Mouse (Mus musculus) lung, adult 18-20 months (tissue): ENCODE data around the gene Nup188.

Source experiments
- DNase-seq, 2 experiments: peaks; one replicate each; pipeline ENCODE4 v3.0.0; 2022; ENCODE audit warnings: mixed read lengths in 2 of 2

Gene Nup188

DNA sequence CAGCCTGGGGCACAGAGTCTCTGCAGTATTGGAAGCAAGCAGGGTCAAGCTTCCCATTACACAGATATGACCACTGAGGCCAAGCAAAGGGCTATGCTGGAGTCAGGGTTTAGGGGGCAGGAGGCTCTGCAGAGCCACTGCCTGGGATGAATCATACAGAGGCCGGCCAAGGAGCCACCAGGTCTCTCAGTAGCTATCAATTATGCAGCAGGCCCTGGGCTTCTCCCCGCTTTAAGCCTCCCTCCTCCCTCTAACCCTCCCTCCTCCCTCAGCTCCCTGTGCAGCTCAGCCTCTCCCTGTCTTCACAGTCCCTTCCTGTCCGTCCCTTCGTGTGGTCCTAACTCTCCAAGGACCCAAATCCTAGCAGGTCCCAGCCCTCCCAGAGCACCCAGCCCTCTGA lies 70.1 kb downstream of the Nup188 start:
- DNase-seq, result no peak

DNA sequence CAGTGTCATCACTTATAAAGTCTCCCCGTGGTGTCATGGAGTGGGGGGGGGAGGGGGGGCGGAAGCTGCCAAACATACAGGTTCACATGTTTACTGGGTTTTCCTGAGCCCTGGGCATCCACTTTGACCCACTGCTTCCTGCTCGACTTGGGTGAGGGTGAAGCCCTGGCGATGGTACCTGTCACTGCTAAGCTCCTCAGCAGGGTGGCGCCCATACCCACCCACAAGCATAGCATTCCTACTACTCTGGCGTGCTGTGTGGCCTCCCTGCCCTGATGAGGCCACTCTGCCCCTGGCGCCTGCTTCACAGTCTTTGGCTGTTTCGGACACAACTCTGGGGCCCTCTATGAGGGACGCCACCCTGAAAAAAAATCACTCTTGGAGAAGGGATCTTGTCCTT lies 70.7 kb downstream of the Nup188 start:
- DNase-seq, result no peak

DNA sequence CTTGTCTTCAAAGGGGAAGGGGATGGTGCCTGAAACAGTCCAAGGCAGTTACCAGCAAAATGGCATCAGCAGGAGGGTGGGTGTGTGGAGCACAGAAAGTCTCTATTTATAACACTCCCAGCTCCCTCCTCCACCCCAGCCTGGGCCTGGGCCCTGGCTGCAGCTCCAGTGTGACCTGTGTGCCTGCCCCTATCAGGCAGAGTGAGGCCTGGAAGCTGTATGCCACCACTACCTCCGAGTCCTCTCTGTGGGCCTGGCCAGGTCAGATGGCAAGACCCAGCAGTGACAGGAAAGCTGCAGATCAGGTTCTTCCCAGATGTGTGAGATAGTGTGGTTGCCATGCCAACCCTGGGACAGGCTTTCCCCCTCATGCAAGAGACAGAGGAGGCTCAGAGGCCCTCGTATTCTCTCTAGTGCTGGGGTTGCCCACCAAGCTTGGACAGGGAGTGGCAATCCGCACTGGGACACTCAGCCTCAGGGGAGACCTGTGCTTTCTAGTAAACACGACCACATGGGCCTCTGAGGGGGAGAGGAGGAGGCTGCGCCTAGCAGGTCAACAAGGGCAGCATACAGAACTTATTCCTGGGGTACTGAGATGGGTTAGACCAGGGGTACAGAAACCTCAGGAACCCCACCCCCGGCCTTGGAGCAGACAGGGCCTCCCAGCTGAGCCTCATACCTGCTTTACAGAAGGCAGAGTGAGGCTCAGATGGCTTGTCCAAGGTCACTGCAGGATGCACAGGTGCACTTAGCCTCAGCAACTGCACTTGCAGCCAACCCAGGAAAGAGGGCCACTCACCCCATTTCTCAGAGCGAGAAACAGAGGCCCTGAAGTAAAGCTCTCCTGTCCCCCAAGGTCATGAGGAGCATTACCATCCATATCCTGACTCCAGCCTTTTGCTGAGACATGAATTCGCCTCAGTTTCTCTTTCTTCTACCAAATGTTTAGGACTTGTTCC lies 71.6 kb downstream of the Nup188 start:
- no peak for DNase-seq

DNA sequence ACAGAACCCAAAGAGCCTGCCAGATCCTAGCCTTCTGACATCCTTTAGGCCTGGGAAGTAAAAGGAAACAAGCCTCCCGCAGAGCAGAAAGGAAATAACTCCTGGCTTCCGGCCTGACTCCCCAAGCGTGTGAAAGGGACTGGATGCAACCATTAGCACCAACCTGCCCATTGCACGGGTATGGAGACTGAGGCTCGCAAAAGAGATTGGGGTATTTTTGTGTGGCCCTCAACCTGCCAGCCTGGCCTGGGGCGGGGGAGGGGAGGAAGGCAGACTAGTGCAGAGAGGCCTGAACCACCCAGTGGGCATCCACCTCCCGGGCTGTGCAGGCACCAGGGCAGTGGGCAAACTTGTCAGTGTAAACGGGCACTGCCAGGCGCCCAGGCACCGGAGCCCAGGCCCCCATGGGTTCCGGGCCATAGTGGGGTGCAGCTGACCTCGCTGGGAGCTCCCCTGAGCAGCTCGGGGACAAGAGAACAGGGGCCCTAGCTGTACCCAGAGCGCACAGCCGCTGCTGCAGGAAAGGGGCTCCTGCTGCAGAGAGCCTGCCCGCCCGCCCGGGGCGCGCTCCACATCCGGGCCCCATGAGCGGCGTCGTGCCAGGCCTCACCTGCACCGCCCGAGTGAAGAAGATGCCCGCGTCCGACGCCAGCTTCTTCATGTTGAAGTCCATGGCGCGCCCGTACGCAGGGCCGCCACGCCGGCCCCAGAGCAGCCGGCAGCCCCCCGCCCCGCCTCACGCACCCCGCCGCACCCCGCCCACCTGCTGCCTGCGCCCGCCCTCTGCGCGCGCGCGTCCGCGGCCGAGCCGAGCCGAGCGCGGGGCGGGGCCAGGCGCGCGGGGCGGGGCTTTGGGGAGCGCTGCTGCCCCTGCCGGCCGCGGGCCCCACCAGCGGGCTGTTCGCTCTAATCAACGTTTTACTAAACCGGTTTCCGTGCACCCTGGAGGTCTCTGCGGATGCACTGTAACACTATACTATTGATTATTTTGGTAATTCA lies 72.6 kb downstream of the Nup188 start, which contains the start of gene Sh3glb2:
Gene Sh3glb2, minus strand, starts transcription at position 805 of the 999 bp plus-strand sequence.
- DNase-seq, result peak; percentile 71 to 81

DNA sequence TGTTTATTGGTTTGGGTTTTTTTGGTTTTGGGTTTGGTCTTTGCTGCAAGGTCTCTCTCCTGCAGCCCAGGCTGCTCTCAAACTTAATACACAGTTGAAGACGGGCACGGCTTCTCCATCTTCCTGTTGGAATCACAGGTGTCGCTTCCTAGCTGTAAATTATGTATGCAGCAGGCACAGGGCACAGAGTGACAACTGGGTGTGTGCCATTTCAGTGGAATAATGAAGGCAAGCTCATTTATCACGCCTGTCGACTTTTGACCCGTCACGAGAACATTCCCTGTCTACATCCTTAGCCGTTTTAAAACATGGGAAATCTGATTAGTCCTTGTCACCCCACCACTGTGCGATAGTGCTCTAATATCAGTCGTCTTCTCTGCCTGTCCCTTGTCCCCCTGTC lies 74.4 kb downstream of the Nup188 start:
- DNase-seq, result no peak

DNA sequence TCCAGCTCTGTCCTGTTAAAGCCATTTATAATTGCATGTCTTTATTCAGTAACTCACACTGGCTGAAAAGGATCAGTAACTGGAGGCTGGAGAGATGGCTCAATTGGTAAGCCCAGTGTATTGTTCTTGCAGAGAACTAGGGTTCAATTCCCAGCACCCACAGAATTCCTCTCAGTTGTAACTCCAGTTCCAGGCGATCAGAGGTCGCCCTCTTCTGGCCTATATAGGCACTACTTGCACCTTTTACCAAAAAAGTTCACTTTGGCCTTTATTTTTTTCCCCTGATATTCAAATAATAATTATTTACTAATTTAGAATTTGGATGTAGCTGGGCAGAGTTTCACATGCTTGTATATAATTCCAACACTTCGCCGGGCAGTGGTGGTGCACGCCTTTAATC lies 76.7 kb downstream of the Nup188 start:
- no peak for DNase-seq

DNA sequence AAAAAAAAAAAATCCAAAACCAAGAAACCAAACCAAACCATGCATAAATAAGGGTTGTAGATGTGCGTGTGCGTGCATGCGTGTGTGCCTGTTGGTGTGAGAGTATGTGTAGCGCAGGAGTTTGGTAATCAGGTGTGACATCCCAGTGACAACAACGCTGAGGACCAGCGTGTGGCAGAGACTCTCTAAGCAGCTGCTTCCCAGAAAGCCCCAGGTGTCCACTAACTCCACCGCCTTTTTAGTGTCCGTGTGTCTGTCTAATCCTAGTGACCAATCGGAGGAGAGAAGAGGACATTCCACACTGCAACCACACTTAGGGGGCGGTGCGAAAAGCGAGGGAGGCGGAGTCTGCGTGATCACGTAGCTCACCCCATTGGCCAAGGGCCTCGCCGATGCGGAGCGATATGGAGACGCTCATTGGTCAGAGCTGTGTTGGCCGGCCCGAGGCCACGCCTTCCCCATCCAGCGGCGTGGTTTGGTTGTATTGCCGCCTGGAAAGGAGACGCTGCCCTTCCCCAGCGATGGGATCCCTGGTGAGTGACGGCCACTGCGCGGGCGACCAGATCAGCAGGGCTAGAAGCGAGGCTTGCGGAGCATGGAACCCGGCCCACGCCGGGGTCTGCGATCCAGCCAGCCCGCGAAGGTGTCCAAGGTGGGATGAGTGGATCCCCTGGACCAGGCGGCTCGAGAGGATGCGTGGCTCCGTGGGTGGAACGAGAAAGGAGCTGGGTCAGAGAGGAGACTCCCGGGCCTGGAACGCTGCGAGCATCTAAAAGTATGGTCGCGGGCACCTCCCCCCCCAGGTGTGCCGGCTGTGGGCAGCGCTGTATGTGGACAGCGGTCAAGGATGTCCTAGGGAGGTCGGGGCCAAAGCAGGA lies 77.8 kb downstream of the Nup188 start, which contains the start of gene Miga2:
Gene Miga2, plus strand, starts transcription at position 461 of the 878 bp plus-strand sequence.
- peak; percentile 100 for DNase-seq

DNA sequence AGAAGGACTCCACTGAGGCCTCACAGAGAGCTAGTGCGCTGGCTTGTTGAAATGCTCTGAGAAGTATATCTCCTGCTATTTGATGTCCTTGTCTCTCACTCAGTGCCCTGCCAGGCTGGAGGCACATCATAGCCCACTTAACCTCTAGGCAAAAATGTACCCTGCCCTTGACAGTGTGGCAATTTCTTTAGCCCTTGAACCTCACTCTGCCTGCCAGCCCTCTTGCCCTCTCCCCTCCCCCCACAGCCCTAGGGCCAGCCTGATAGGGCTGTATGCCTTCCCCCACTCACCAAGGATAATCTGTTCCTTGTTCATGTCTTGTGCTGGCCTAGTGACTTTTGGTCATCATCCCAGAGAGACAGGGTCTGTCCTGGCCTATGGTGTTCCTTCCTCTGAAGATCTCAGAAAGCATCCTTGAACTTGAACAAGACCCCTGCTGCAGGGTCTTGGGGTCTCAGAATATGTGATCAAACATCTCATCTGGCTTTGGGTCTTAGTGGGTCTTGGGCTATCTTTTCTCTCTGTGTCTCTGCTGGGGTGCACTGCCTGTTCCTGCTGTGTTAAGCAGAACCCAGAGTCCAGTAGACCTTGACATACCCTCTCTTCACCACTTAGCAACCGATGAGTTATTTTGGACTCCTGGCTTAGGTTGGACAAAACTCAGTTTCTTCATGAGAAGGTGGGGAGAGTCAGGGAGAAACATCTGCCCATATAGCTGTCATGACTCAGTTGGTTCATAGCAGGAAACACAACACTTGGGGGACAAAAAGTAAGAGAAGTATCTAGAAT lies 79.3 kb downstream of the Nup188 start:
- DNase-seq, result peak in 1 of 2 experiments; percentile 36

DNA sequence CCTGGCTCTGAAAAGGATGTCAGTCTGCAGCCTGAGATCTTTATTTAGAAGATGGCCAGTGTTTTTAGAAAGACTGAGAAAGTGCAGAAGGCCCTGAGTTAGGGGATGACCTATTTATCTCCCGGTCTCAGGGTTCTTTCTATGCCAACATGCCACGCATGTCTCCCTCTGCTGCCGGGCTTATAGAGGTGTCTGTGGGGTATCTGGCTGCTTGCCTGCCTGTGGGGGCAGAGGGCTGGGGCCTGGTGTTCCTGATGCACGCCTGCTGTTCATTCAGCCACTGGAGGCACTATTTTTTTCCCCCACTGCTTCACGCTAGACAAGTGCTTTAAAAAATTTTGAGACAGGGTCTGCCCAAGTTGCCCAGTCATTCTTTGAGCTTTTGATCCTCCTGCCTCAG lies 80.0 kb downstream of the Nup188 start:
- peak in 1 of 2 experiments; percentile 40 for DNase-seq

DNA sequence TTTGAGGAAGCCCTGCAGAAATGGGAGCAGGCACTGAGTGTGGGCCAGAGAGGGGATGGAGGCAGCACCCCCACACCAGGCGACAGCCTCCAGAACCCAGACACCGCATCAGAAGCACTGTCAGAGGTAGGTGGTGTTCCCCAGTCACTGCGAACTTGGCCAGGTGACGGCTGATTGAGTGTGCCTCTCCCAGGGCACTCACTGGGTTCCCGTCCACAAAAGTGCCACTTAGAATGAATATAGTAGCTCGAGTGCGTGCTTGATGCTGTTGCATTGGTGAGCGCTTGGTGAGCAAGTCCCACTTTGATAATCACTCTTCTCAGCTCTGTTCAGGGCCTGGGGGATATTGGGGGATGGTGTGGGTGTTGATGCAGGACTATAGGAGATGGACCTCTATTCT lies 85.3 kb downstream of the Nup188 start:
- DNase-seq, result peak; percentile 74 to 82

DNA sequence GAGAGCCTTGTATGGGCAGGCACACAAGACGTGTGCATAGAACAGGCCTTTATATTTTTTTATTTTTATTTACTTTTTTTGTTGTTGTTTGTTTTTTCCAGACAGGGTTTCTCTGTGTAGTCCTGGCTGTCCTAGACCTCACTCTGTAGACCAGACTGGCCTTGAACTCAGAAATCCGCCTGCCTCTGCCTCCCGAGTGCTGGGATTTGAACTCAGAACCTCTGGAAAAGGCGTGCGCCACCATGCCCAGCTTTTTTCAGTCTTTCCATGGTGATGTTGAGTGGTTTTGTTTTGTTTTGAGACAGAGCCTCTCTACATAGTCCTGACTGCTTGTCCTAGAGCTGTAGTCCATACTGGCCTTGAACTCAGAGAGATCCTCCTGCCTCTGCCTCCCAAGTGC lies 86.5 kb downstream of the Nup188 start:
- no peak for DNase-seq

DNA sequence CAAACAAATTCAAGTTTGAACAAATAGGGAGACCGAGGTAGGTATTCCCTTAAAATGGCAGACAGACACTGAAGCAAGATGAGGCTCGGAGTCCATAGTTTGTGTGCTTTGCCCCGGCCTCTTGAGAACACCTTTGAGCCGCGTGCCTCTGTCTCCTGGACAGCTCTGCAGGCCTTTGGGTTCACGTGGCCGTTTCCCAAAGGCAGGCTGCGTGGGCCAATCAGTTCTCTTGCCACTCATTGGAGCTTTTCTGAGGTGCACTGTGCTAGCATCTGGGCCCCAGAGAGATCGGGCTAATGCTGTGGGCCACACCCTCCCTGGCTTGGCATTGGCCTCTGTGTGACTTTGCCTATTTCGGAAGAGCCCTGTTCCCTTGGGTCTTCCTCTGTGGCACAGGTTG lies 89.7 kb downstream of the Nup188 start:
- no peak for DNase-seq

DNA sequence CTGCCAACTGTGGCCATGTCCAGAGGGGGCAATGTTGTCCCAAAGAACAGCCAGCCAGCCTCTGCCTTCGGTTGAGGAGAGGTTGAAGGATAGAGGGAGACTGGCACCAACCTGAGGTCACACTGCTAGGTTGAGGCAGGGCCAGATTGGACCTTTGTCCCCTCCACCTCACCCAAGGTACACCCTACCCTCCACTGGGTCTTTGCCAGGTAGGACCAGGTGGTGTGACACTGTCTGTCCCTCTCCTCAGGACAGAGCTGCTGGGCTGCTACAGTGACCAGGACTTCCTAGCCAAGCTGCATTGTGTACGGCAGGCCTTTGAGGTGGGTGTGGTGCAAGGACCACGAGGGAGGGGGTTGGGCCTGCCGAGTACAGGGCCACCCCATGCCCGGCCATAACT lies 91.5 kb downstream of the Nup188 start:
- no peak for DNase-seq

DNA sequence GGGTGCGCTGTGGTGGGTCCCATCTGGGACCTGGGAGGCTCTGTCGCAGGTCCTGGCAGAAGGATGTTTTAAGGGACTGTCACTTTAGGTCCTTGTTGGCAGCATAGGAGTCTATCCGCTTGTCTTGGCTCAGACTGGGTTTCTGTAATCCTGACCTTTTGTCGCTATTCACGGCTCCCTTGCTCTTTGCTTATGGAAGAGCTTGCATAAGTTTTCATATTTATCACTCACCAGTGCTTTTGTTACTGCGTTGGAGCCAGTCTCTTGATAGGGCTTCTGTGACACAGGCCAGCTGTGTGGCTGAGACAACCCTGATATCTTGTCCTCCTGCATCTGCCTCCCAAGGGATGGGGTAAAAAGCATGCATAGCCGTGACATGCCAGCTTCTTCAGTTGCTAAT lies 93.1 kb downstream of the Nup188 start:
- DNase-seq, result no peak

DNA sequence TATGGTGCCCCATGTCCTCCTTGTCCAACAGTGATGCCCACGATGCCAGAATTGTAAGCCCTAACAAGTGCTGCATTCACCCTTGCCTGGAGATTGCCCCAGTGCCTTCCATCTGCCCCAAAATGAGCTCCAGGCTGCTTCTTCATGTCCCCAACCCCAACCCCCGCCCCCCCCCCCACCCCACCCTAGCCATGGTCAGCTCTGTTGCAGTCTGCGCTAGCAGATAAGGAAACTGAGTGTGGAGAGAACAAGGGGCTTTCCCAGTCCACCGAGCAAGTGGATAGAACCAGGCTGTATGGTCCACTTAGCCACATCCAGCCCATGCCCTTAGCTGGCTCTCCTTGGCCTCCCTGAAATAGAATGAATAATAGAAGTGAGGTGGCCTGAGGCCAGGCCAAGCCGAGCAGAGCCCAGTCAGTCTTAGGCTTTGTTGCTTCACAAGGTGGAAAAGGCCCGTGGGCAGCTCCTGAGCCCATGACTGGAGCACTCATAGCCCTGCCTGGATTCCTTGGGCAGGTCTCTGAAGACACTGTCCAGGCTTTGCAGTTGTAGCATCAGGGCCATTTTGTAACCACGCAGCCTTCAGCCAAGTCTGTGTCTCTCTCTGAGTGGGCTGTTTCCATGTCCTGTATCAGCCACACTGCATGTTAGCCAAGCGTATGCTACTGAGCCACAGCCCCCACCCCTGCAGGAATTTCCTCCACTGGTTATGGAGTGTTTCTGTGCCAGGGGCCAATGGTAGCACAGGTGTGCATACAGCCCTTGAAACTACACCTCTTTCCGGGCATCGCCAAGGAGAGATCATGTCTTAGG lies 94.6 kb downstream of the Nup188 start:
- no peak for DNase-seq

DNA sequence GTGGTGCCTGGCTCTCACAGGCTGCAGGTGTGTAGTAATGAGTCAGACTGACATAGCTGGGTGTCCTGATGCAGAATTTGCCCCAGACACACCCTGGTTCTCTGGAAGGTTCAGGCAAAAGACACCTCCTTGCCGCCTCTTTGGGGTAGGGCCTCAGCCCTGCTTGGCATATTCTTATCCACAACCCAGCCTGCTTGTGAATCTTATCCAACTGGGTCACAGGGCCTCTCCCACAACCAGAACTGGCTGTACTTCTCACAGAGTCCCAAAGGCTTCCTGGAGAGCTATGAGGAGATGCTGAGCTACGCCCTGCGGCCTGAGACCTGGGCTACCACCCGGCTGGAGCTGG lies 95.2 kb downstream of the Nup188 start:
- no peak for DNase-seq

DNA sequence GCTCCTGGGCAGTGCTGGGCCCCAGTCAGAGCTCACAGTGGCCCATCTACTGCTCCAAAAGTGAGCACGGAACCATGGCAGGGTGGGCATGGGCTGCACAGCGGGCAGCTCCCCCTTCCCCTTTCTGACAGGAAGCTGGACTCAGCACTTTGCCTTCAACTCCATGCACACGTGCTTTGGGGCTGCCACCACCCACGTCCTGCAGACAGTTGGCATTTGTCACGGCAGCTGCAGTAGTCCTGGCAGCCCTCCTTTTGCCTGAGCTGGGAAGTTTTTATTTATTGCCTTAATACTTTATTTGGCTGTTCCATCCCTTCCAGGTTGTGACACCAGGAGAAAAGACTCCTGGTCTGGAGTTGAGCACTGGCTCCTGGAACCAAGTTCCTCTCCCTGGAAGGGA lies 98.6 kb downstream of the Nup188 start:
- DNase-seq, result no peak

DNA sequence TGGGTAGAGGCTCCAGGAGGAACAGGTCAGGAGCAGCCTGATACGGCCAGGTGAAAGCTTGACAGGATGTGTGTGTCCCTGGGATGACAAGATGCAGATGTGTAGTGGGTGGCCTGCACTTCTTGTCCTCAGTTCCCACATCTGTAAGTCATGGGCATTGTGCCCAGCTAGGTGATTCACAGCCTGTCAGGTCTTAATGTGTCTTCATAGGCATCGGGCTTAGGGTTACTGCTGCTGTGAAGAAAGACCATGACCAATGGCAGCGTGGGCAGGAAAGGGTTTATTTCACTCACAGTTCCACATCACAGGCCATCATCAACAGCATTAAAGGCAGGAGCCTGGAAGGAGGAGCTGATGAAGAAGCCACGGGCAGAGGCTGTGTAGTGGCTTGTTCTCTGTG lies 99.4 kb downstream of the Nup188 start:
- no peak for DNase-seq

DNA sequence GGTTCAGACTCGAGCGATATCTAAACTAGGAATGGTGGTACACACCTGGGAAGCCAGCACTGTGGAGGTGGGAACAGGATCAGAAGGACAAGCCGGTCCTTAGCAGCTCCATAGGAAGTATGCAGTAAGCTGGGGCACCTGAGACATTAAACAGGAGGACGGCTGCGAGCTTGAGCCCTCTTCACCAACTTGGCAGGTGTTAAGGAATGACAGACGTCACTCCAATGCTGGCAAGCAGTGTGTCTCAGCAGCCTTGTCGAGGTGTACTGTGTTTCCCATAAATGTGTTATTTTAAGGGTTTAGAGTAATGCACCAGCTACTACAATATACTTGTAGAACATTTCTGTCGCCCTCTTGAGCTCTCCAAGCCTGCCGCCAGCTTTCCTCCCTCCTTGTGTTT lies 100.7 kb downstream of the Nup188 start:
- DNase-seq, result peak in 1 of 2 experiments; percentile 48

DNA sequence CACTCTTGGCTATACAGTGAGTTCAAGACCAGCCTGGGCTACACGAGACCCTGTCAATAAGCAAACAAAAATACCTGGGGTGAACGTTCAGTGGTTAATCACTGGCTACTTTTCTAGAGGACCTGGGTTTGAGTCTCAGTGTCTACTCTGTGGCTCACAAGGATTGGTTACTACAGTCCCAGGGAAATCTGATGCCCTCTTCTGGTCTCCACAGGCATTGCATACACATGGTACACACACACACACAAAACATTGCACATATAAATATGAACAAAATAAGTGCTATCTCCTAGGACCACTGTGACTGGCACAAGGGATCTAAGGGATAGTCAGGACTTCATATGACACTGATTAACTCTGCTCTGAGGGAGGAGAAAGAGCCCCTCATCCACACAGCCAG lies 102.8 kb downstream of the Nup188 start:
- no peak for DNase-seq
